Mouse (Mus musculus): ENCODE results near the gene Itpka. TPM values are rescaled to one million over a fixed set of nuclear protein-coding genes. Genes with fewer than 3 reads are reported as not detected.

Gene Itpka
- total RNA-seq, 2 experiments from 2014 or later = 186 to 195 TPM

GRCm38 (mm10) chr2:119758101-119758843 is 16.1 kb downstream of the Itpka start:
- TF ChIP-seq CTCF (IDR thresholded peaks at IDR 0.05) = no peak
- Histone ChIP-seq H3K4me3 (peak overlapping the region; percentile 87), H3K27ac (peak overlapping the region; percentile 83)
- peak; percentile 26 to 49 for DNase-seq (ENCODE audit: extremely low spot score in 1 of 2, low spot score in 2 of 2)
- intact Hi-C loops (cut with DNase I) = no loop called here

DNA sequence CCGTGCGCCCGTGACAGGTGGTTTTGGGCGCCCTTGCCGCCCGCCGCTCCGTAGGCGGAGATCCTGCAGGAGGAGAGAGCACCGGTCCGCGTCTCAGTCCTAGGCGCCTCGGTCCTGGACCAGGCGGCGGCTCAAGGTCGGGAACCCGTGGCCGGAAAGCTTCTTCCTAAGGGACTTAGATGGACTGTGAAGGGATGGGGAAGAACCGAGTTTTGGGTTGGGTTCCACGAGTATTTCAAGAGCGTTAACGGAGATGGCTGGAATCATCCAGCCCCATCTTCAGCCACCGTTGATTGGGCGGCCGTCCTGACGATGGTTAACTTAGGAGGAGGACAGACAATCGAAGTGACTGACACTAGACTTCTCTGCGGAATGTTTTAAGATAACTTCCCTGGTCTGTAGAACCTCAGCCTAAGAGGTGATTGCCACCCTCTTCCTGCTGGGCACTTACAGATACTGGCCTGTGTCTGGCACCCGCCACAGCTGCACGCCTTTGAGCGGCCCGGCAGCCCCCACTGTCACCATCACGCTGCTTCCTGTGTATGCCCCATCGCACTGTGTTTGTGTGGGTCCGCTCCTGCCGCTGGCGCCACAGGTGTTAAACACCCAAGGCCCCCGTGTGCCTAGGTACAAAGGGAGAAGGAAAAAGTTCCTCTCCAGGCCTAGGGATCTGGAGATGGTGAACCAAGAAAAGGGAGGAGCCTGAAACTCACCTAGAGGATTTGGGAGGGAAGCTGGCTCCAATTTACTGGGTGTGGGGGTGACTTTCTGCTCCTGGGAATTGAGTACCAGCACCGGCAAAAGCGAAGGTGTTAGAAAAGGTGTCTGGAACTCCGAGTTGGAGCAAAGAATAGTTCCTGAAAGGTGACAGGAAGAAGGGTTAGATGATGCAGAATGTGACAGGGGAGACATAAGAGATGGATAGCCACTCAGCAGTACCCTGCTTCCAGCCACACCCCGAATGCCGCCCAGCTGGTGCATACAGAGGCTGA is 17.0 kb downstream of the Itpka start:
- intact Hi-C loops (cut with DNase I) = no loop called here
- Histone ChIP-seq H3K27ac (peak overlapping the region; percentile 83), H3K4me3 (peak overlapping the region; percentile 87)
- no peak for TF ChIP-seq CTCF (IDR thresholded peaks at IDR 0.05)
- no peak for DNase-seq (ENCODE audit: extremely low spot score in 1 of 2, low spot score in 2 of 2)

GRCm38 (mm10) chr2:119760251-119760650 is 18.1 kb downstream of the Itpka start, which contains the start of gene Ltk:
TSS of gene Ltk (minus strand) at chr2:119760431.
- no peak for DNase-seq (ENCODE audit: extremely low spot score in 1 of 2, low spot score in 2 of 2)
- Histone ChIP-seq H3K27ac (no peak within 1 kb of the TSS), H3K4me3 (peak within 1 kb of the TSS; percentile 87)
- intact Hi-C loops (cut with DNase I) = no loop called here
- TF ChIP-seq CTCF (IDR thresholded peaks at IDR 0.05) = no peak

- no peak overlapping the region for H3K4me3 ChIP-seq
- intact Hi-C loops (cut with DNase I) = no loop called here
- DNase-seq (ENCODE audit: extremely low spot score in 1 of 2, low spot score in 2 of 2) = no peak
- H3K27ac ChIP-seq = no peak overlapping the region
- no peak for TF ChIP-seq CTCF (IDR thresholded peaks at IDR 0.05)
These were observed 20.1 kb downstream of the Itpka start for GRCm38 (mm10) chr2:119762276-119762675.

DNA sequence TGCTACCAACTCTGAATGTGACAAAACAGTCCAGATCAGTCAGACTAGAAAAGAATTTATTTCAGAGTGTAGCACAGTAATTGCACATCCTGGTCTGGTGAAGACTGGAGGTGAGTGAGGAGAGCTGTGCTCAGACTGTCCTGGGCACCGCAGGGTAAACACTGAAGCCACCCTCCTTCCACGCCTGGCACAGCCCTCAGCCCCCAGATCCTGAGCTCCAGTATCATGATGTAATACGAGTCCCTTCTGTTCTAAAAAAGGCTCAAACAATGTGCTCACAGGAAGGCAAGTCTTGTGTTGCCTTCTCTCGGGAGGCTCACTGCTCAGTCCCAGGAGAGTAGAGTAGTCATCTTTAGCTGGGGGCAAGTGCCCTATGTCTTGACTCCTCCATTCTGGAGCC is 21.8 kb downstream of the Itpka start:
- DNase-seq (ENCODE audit: extremely low spot score in 1 of 2, low spot score in 2 of 2) = no peak
- intact Hi-C loops (cut with DNase I) = no loop called here
- no peak overlapping the region for H3K27ac ChIP-seq
- H3K4me3 ChIP-seq = no peak overlapping the region
- no peak for TF ChIP-seq CTCF (IDR thresholded peaks at IDR 0.05)

DNA sequence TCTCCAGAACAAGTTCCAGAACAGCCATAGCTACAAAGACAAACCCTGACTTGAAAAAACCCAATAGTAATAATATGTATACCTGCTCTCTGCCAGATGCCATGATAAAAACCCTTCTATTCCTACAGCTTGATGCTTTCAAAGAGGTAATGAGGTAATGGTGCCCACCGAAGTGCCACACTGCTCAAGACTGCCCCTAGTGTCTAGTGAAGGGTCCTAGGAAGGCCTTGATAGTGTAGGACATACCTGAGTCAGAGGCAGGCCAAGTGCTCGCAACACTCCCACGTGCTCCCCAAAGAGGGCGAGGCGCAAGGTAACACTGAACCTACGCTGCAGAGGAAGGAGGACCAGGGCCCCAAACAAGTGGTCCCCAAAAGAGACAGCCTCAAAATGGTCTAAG is 25.1 kb downstream of the Itpka start:
- no peak overlapping the region for H3K4me3 ChIP-seq
- DNase-seq (ENCODE audit: extremely low spot score in 1 of 2, low spot score in 2 of 2) = no peak
- no peak overlapping the region for H3K27ac ChIP-seq
- intact Hi-C loops (cut with DNase I) = no loop called here
- peak; percentile 36 for TF ChIP-seq CTCF (IDR thresholded peaks at IDR 0.05)

DNA sequence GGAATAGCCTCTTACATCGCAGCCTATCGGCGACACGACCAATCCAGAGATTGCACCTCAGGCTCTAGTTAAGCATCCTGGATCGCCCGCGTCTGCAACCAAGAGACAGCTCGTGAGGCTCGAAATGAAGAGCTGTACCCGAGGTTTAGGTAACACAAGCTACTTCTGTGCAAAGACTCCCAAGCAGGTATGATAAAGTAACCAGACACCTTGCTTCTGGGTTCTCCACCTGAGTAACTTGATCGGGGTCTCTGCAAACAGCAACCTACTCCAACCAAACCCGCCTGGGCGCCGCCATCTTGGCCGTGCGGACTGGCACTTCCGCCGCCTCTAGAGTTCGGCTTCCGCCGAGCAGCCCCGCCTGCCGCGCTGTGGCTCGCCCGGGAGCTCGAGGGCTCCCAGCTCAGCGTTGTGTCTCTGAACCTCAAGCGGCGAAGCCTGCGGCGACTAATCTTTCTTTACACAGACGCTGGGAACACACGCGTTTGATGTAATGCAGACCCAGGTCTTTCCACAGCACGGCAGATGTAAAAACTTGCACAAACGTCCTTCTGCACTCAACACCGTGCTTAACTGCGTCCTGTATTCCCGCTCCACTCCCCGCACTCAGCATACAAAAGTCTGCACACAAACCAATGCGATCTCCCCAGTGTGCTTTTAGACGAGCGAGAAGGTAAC is 45.2 kb downstream of the Itpka start, which contains the start of gene Rpap1:
TSS of gene Rpap1 (minus strand) at position 332 of the 678 bp plus-strand sequence.
- peak; percentile 85 to 86 for DNase-seq (ENCODE audit: extremely low spot score in 1 of 2, low spot score in 2 of 2)
- no peak; the same call in none of the 2 replicates for TF ChIP-seq CTCF (IDR thresholded peaks at IDR 0.05)
- intact Hi-C loops (cut with DNase I) = no loop called here
- peak within 1 kb of the TSS; percentile 93 for H3K27ac ChIP-seq
- peak within 1 kb of the TSS; percentile 68 for H3K4me3 ChIP-seq

GRCm38 (mm10) chr2:119789996-119790395 is 47.9 kb downstream of the Itpka start:
- intact Hi-C loops (cut with DNase I) = no loop called here
- no peak for TF ChIP-seq CTCF (IDR thresholded peaks at IDR 0.05)

GRCm38 (mm10) chr2:119797279-119797783 is 55.2 kb downstream of the Itpka start, which contains the start of gene Tyro3:
TSS of gene Tyro3 (plus strand) at chr2:119797733.
- peak in 1 of 2 experiments; percentile 46 for DNase-seq (ENCODE audit: extremely low spot score in 1 of 2, low spot score in 2 of 2)
- H3K4me3 ChIP-seq = no peak within 1 kb of the TSS
- no peak for TF ChIP-seq CTCF (IDR thresholded peaks at IDR 0.05)
- intact Hi-C loops (cut with DNase I) = no loop called here
- H3K27ac ChIP-seq = peak within 1 kb of the TSS; percentile 93

More at GRCm38 (mm10) chr2:119789996-119790395, 47.9 kb downstream of the Itpka start:
- H3K4me3 ChIP-seq = no peak overlapping the region
- no peak for DNase-seq (ENCODE audit: extremely low spot score in 1 of 2, low spot score in 2 of 2)
- no peak overlapping the region for H3K27ac ChIP-seq

- TF ChIP-seq CTCF (IDR thresholded peaks at IDR 0.05) = peak; percentile 65
- Histone ChIP-seq H3K27ac (peak overlapping the region; percentile 93; the same call in 1 of the 2 replicates), H3K4me3 (no peak overlapping the region)
- DNase-seq (ENCODE audit: extremely low spot score in 1 of 2, low spot score in 2 of 2) = no peak
- intact Hi-C loops (cut with DNase I) = no loop called here
These were observed 56.2 kb downstream of the Itpka start for GRCm38 (mm10) chr2:119798246-119798927.

All from left cerebral cortex, adult 2 months (tissue).